Mouse (Mus musculus) retina, embryonic 14.5 days (tissue): ENCODE results near the gene Smarca2.
"Not testable (repeated sequence)": the region's sequence is repeated elsewhere in the genome, so short reads cannot be mapped to it uniquely, and the experiment has no call there.

ENCODE experiments used
- DNase-seq: peaks from one replicate; pipeline ENCODE4 v3.0.0-alpha.2; 2015; ENCODE audit warnings: low spot score

The Smarca2 gene

DNA sequence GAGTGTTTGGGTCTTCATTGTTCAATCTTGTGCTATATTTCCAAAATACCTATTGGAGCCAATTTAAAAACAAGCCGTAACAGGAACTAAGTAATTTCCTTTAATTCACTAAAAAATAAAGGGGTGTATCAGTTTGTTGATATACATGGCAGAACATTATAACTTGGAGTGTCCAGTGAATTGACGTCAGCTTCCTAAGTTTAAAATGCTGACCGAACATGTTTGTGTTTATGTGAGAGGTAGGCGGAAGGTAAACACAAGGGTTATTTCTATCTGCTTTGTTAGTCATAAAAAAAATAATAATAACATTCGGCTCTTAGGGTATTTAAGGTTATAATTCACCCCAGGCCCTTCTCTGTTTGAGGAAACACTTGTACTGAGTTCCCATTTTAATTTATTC, 12.4 kb downstream of the Smarca2 start:
- DNase-seq, result no peak

DNA sequence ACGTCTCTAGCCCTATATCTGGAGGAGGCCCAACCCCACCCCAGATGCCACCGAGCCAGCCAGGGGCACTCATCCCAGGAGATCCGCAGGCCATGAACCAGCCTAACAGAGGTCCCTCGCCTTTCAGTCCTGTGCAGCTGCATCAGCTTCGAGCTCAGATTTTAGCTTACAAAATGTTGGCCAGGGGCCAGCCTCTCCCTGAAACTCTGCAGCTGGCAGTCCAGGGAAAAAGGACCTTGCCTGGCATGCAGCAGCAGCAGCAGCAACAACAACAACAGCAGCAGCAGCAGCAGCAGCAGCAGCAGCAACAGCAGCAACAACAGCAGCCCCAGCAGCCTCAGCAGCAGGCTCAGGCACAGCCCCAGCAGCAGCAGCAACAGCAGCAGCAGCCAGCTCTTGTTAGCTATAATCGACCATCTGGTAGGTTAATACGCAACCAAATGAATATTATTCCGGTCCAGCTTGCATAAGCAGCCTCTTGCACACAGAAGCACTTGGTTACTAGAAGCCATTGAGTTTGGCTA, 25.9 kb downstream of the Smarca2 start:
- no peak for DNase-seq

DNA sequence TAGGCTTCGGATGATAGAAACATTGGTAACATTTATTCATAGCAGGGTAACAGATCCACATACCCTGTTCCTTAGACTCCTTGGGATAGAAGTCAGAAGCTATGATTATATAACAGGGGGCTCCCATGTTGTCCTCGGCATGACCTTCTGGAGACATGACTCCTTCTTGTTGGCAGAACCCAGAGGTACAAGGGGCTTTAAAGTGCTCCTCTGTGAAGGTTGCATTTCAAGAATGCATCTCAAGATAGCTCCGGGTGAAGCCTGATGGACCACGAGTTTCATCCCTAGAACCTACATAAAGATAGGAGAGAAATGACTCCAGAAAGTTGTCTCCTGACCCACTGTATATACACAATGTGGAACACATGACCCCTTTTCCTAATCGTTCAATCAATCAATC, 27.4 kb downstream of the Smarca2 start:
- no peak for DNase-seq

GRCm38 (mm10) chr19:26640556-26640955, 35.7 kb downstream of the Smarca2 start:
- no peak for DNase-seq

DNA sequence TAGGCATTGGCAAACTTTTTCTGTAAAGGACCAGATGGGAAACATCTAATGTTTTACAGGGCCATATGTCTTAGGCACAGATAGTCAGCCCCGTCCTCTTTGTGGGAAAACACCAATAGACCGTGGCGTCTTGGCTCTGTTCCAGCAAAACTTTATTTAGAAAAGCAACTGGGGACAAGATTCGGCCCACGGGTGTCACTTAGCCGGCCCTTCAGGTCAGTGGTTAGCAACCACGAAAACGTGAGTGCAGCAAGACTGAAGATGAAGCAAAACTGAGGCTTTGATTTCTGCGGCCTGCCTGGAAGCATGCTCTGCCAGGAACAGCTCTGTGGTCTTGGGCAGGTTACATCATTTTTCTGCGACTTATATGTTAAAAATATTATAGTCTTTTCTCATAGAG, 36.4 kb downstream of the Smarca2 start:
- DNase-seq, result no peak

- DNase-seq, result no peak
Measured at GRCm38 (mm10) chr19:26643011-26643410, 38.2 kb downstream of the Smarca2 start.

GRCm38 (mm10) chr19:26643936-26644335, 39.1 kb downstream of the Smarca2 start:
- no peak for DNase-seq

- DNase-seq, result no peak
Measured at GRCm38 (mm10) chr19:26645016-26645415, 40.2 kb downstream of the Smarca2 start.

GRCm38 (mm10) chr19:26646128-26646527, 41.3 kb downstream of the Smarca2 start:
- no peak for DNase-seq

DNA sequence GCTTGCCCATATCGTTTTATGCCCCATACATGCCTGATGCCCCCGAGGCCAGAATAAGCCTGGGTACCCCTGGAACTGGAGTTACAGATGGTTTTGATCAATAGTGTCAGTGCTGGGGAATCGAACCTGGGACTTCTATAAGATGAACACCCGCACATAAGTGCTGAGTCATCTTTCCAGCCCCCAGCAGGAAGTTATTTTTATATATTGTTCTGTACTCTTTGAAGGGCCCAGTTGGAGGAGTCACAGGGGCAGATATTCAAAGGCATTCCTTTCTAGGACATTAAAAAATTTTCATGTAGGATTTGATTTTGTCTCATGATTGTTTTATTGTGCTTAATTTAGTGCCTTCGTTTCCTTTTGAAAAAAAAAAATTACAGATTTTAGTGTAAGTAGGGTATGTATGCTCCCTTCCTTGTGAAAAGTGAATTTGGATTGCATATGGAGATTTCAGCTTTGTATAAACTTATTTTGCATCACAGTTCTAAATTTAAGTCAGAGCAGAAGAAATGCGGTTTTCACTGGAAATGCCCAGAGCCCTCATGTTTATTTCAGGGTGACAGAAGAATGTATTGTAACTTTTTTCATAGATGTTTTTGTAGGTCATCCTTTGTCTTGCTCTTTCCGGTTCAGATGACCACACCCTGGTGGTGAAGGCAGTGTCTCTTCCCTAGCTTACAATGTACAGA, 45.9 kb downstream of the Smarca2 start:
- no peak for DNase-seq

- no peak for DNase-seq
Measured at GRCm38 (mm10) chr19:26658324-26658723, 53.5 kb downstream of the Smarca2 start.

DNA sequence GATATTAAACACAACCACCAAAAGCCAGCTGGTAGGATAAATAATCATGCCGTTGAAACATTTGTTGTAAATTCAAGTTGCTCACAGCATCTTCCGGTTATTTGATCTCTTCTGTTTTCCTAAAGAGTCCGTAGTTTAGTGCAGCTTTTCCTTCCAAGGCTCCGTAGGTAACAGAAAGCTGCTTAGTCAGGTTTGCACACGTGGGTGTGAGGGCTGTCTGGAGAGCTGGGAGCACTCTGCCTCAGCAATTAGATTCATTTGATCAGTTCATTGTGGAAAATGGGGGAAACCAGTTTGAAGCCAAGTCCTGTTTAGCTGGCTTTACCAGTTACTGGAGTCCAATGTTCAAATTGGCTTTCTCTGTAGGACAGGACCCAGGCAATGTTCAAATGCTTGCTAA, 55.1 kb downstream of the Smarca2 start:
- no peak for DNase-seq

DNA sequence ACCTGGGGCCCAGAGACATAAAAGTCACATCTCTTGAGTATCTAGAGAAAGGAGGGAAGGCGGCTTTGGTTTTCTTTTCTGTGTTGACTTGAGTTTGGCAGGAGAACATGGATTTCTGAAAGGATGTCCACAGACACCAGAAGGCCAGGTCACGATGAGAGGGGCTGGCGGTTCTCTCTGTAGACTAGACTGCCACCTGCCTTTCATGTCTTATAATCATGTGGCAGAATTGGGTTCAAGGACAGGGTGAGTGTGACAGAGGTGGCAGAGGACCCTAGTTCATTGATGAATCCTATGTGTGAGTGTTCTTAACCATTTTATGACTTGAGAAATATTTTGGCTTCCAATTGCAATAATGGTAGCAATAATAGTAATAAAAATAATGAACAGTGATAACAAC, 56.3 kb downstream of the Smarca2 start:
- no peak for DNase-seq

- no peak for DNase-seq
Measured at GRCm38 (mm10) chr19:26666303-26666702, 61.5 kb downstream of the Smarca2 start.

DNA sequence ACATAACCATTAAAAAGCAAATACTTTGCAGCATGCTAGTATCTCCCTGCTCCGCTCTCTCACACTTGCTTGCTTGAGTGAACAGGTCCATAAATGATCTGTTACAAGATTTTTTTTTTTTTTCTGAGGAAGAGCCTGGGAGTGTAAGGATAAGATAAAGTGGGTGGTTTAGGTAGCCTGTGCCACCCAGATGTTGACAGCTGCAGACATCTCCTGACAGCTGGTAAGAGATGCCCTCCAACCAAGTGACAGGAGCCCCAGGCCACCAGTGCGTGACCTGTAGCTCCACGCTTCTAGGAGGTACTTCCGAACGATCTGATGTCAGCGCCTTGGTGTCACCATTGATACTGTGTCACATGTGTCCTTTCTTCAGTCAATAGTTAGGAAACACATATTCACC, 65.2 kb downstream of the Smarca2 start:
- DNase-seq, result no peak

- DNase-seq, result not testable (repeated sequence)
Measured at GRCm38 (mm10) chr19:26671413-26671812, 66.6 kb downstream of the Smarca2 start.

GRCm38 (mm10) chr19:26675917-26676316, 71.1 kb downstream of the Smarca2 start:
- no peak for DNase-seq

GRCm38 (mm10) chr19:26678543-26678942, 73.7 kb downstream of the Smarca2 start:
- peak; percentile 17 for DNase-seq

DNA sequence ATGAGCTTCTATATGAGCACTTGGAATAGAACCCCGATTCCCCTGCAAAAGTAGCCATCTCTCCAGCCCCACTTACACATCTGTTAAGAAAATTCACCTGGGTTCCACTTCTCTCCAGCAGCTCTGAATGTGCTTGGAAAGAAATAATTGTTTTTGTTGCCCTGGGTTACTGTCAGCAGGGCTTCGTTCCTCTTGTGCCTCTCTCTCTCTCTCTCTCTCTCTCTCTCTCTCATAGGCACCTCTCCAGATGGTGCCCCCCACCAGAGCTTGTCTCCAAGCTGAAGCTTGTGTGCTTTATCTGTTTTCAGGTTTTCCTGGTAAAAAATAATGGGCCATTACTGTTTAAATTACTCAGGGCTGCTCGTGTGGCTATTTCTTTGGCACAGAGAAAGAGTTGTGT, 74.8 kb downstream of the Smarca2 start:
- no peak for DNase-seq

DNA sequence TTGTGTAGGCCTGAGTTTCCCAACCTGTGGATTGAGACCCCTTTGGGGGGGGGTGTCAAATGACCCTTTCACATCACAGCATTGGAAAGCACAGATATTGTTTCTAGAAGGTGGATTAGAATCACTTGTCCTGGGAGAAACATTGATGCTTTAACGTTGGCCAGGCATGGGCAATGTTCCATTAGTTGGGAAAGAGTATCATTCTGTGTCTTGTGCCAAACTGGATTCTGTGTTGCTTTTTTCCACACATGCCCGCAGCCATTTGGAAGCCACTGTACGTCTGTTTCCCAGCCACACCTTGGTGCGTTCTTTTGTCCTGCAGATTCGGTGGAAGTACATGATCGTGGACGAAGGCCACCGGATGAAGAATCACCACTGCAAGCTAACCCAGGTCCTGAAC, 76.7 kb downstream of the Smarca2 start:
- no peak for DNase-seq

DNA sequence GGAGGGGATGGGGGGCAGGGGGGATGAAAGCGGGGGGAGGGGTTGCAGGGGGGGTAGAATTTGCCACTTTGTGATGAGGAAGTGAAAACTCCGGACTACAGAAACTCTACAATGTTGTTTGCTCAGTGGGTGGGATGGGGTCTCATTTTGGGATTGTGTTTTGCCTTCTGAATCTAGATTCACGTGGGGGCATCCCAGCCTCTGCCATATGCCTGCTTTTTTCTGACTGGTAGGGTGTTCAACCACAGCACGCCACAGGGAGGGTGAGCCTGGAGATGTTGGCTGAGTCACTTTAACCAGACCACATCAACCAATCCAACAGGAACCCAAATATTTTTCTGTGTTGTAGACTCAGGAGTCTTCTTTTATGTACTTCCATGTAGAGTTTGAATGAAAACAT, 77.3 kb downstream of the Smarca2 start:
- DNase-seq, result no peak

DNA sequence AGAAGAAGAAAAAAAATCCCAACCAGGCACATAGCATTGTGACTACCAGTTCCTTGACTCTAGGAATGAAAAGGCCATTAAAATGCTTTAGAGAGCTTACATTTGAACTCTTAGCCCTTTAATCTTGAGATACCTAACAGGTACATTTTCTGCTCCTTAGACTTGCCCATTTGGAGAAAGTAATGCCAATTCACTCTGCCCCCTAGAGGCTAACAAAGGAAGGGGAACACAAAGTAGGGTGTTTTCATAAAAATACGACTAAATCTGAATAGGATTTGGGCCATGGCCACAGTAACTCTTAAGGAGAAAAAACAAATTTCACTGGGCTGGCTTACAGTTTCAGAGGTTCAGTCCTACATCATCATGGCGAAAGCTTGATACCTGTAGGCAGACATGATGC, 77.9 kb downstream of the Smarca2 start:
- DNase-seq, result no peak

DNA sequence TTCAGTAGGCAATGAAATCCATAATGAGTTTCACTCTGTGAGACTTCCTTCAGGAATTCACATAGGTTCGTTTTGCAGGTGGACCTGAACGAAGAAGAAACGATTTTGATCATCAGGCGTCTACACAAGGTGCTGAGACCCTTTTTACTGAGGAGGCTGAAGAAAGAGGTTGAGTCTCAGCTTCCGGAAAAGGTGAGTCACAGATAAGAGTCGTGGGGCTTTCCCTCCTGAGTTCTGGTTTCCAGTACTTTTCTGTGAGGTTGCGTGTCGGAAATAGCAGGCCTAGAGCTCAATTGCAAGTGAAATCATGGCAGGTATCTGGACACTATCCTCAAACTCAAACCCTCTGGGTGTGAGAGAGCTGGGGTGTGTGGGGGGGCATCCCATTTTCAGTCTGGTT, 78.9 kb downstream of the Smarca2 start:
- DNase-seq, result no peak

GRCm38 (mm10) chr19:26690516-26690915, 85.7 kb downstream of the Smarca2 start:
- DNase-seq, result no peak
